Mouse (Mus musculus): ENCODE results near the gene Myo18a. TPM values are rescaled to one million over a fixed set of nuclear protein-coding genes. Genes with fewer than 3 reads are reported as not detected.

Myo18a gene
- polyA plus RNA-seq, 1 experiment from 2014 or later = 27.7 TPM

GRCm38 (mm10) chr11:77914598-77915260, 151.7 kb downstream of the Myo18a start:
- no peaks in the 10 kb centered on the region for H3K36me3 ChIP-seq
- H3K9ac ChIP-seq = no peak overlapping the region
- no peaks in the 10 kb centered on the region for H3K4me1 ChIP-seq (replicated peaks)
- no peak overlapping the region for H3K4me3 ChIP-seq (replicated peaks)
- H3K27ac ChIP-seq = no peak overlapping the region
- 5% methylated on average over 32 of the region's 32 CpGs for WGBS
- H3K9me3 ChIP-seq = no peaks in the 10 kb centered on the region
- no peak for ATAC-seq
- H3K4me2 ChIP-seq (replicated peaks) = peak overlapping the region; percentile 44
- H3K27me3 ChIP-seq (replicated peaks) = peaks cover 17% of the 10 kb centered on the region

Other genes starting within 250 kb of the Myo18a start
- 3.5 and 3.6 TPM in 2 replicates for gene Abhd15, start 248.1 kb upstream of the Myo18a start, polyA plus RNA-seq (2015; fragmentation: Nextera tagmentation; extraction: Ambion mirVana)
- gene Trp53i13, start 247.3 kb upstream of the Myo18a start, polyA plus RNA-seq (2015; fragmentation: Nextera tagmentation; extraction: Ambion mirVana) = 28.5 and 29.1 TPM in 2 replicates
- not detected in 2 replicates for gene Gm10392, start 244.0 kb upstream of the Myo18a start, polyA plus RNA-seq (2015; fragmentation: Nextera tagmentation; extraction: Ambion mirVana)
- 12.1 and 12.8 TPM in 2 replicates for gene Taok1, start 155.4 kb upstream of the Myo18a start, polyA plus RNA-seq (2015; fragmentation: Nextera tagmentation; extraction: Ambion mirVana)
- gene Nufip2, start 77.1 kb upstream of the Myo18a start, polyA plus RNA-seq (2015; fragmentation: Nextera tagmentation; extraction: Ambion mirVana) = 4.6 and 4.8 TPM in 2 replicates
- 0.18 TPM in 1 of 2 replicates, not detected in the other for gene Cryba1, start 38.0 kb upstream of the Myo18a start, polyA plus RNA-seq (2015; fragmentation: Nextera tagmentation; extraction: Ambion mirVana)
- gene Gm10277, start 24.5 kb downstream of the Myo18a start, polyA plus RNA-seq (2015; fragmentation: Nextera tagmentation; extraction: Ambion mirVana) = 0.93 and 1.5 TPM in 2 replicates
- 29.8 and 36.1 TPM in 2 replicates for gene Pipox, start 130.8 kb downstream of the Myo18a start, polyA plus RNA-seq (2015; fragmentation: Nextera tagmentation; extraction: Ambion mirVana)
- gene Sez6, start 167.6 kb downstream of the Myo18a start, polyA plus RNA-seq (2015; fragmentation: Nextera tagmentation; extraction: Ambion mirVana) = 0.95 and 1.2 TPM in 2 replicates
- gene Phf12, start 219.5 kb downstream of the Myo18a start, polyA plus RNA-seq (2015; fragmentation: Nextera tagmentation; extraction: Ambion mirVana) = 12.8 and 13.5 TPM in 2 replicates